Mouse (Mus musculus): ENCODE results near the gene Ccdc124. TPM values are rescaled to one million over a fixed set of nuclear protein-coding genes. Genes with fewer than 3 reads are reported as not detected.
"Not testable (repeated sequence)": the region's sequence is repeated elsewhere in the genome, so short reads cannot be mapped to it uniquely, and the experiment has no call there.

Ccdc124 gene
- total RNA-seq, 1 experiment from 2014 or later, result 52.2 TPM

DNA sequence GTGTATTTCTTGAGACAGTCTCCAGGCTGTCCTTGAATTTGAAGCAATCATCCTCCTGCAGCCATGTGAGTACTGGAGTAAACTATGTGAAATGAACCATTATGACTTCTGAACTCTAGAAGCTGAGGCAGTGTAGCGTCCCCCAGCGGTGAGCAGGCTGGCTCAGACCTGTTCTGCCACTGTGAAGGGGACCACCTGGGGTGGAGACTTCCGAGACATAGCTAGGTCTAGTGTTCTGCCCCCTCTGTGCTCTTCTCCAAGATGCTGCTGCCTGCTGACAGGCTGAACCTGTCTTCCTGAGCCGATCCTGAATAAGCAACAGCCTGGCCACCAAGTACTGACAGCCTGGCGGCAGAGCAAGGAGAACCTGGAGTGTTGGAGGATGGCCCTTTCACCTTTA, 28.6 kb downstream of the Ccdc124 start:
- DNase-seq, result no peak

- peak; percentile 95 for DNase-seq
These were observed 29.2 kb downstream of the Ccdc124 start for GRCm38 (mm10) chr8:70844523-70844922.

GRCm38 (mm10) chr8:70843941-70844340, 29.8 kb downstream of the Ccdc124 start:
- no peak for DNase-seq

GRCm38 (mm10) chr8:70843214-70843773, 30.4 kb downstream of the Ccdc124 start:
- no peak for DNase-seq

DNA sequence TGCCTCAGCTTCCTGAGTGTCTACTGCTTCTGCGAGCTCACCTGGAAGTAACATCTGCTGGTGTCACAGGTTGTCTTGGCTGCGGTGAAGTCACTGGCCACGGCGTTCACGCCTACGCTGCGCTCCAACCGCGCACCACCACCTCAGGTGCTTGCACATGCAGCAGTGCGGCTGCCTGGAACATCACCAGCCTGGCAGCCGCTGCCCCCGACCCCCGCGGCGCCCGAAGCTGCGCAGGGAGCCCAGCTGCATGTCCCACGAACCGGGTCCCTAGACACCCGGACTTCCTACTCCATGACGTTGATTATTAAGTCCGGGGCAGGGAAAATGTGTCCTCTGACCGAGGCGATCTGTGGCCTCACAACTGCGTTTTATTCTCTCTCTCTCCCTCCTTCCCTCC, 31.3 kb downstream of the Ccdc124 start:
- no peak for DNase-seq

DNA sequence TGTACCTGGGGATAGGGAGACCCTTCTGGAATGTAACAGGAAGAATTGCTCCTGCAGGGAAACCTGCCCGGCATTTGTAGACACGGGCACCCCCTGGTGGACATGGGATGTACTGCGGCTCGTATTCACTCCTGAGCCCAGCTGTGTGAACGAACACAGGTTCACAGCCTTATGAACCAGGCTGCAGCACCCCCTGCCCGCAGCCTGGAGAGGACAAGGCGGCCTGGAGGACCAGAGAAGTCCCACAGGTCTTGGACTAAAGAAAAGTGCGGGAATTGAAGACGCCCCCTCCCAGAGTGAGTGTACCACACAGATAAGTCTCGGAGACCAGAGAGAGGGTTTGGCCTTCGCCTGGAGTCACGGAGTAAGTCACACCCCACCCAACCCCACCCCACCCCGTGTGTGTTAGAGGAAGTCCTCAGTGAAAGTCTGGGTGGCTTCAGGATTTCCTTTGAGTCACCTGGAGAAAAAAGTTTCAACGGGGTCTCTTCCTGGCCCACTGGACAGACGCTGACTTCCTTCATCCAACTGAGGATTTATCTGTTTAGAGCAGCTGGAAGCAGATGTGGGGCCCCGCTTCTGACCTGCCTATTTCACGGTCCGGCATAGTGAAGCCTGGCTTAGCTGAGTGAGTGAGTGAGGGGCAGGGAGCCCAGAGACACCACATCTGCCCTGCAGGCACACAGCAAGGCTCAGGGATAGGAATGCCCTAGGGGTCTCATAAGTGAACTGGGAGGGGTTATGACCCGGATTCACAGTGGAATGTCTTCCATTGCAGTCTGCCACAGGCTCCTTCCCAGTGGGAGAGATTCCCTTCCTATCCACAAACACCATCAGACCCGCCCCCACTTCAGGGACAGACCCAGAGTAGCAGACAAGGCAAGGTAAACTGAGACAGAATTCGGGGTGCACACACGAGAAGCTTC, 32.3 kb downstream of the Ccdc124 start:
- peak; percentile 93 for DNase-seq

DNA sequence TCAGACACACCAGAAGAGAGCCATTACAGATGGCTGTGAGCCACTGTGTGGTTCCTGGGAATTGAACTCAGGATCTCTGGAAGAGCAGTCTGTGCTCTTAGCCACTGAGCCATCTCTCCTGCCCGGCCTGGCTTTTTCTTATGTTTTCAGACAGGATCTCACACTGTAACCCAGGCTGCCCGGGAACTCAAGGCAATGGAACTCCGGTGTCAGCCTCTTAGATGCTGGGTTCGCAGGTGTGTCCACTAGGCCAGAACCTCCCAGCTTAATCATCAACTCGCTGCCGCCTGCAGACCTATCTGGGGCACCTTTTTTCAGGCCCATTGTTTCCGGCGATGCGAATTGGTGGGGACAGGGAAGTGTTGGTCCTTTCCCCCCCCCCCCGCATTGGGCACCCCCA, 33.1 kb downstream of the Ccdc124 start:
- no peak for DNase-seq

DNA sequence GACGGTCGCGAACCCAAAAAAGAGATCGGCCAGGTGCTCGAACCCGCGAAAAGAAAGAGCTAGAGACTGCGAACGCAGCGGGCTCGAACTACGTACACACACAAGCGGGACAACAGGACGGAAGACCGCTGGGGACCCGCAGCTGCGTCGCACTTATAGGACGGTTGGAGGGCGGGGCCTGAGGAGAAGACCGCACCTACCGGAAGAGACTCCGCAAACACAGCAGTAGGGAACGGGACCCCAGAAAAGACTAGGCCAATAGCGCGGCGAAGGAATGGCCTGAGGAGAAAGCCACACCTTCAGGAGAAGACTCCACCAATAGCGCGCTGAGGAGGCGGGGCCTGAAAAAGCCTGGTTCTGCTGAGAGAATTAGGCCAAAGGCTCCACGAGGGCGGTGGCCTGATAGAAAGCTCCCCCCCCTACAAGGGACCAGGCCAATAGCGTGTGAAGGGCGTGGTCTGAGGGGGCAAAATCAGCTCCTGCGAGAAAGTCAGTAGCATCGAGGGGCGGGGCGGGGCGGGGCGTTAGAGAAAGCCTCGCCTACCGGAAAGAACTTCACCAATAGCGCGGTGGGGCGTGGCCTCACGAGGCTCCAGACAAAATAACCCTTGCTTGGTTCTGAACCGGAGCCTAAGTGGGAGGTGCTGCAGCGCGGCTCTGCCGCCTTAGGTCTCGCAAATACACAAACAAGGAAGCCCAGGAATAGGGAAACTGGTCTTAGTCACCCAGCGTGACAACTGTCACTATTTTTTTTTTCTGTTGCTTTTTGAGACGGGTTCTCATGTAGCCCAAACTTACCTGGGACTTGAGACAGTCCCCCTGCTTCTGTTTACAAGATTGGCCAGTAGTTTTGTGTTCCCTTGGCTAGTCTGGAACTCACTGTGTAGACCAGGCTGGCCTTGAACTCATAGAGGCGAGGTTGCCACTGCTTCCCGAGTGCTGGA, 34.1 kb downstream of the Ccdc124 start, which contains the start of gene Arrdc2:
TSS of gene Arrdc2 (minus strand) at position 313 of the 944 bp plus-strand sequence.
- DNase-seq, result peak; percentile 99

DNA sequence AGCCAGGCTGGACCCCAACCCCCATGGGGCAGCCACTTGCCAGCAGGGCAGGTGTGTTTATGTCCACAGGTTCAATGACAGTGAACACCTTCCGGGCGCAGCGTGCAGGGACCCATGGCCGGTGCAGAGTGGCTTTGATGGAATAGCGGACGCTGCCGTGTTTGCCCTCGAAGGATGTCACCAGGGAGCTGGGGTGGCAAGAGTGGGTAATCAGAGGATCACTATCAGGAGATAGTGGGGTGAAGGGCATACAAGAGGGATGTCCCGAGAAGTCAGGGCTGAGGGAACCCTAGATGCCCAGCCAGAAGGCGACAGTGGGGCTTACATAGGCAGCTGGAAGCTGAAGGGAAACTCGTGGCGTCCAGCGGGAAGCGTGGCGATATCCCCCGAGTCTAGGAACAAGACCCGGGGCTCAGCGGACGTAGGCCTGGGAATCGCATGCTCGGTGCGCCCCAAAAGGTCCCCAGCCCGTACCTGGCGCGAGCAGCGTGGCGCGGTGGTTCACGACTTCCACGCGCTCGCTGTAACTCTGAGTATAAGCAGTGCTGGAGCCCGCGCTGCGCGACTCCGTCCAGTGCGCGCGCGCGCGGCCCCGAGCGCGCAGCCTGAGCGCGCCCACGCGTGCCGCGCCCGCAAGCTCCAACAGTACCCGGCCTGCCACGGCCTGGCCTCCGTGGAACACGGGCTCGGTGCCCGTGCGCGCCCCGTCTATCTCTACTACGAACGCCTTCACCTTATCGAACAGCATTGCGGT, 34.9 kb downstream of the Ccdc124 start:
- DNase-seq, result no peak

DNA sequence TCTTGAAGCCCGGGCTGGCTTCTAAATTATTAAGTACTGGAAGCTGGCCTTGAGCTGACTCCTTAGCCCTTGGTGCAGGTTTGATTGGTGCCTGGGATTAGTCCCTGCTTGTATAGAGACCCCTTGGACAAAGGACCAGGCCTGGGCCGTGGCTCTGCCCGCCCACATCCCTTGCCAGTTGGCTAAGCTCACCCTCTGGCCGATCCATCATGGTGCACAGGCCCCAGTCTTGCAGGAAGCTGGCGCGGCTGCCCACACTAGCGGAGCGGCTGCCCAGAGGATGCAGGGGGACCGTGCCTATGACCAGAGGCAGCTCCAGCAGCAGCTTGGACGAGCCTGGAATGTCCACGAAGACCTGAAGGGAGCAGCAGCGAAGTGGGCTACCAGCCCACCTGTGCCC, 37.1 kb downstream of the Ccdc124 start:
- DNase-seq, result no peak

DNA sequence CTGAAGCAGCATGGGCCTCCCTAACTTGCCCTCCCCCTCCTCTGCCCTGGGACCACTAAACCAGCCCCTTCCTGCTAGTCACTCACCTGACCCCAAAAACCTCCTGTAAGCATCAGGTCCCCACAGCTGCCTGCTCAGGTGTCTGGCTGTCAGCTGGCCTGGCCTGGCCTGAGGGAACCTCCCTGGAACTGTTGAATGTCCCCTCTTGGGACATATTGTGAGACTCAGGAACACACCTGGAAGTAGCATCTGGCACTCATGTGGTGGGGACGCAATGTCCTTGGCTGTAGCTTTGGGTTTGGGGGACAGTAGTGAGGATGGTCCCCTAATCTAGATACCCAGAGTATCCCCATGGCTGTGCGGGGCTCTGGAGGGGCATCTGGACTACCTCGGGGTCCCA, 39.7 kb downstream of the Ccdc124 start:
- no peak for DNase-seq

- DNase-seq, result peak; percentile 84
These were observed 40.2 kb downstream of the Ccdc124 start for GRCm38 (mm10) chr8:70833520-70833919.

DNA sequence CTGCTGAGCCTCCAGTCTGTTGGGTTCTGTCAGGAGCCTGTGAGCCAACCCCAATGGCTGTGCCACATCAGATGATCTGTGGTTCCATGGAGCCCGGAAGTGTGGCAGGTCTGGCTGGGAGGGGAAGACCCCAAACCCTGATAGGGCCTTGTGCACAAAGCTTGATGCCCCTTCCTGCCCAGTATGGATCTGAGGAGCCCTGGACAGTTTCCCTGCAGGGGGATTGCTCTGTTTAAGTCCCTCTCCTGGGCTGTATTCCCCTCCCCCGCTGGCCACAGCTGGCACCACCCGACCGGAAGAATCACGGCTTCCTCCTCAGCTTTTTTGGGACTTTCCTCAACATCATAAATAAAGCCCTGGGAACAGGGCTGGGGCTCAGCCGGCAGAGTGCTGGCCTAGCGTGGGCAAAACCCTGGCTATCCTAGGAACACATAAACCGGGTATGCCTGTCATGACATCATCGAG, 40.7 kb downstream of the Ccdc124 start:
- DNase-seq, result peak; percentile 55

DNA sequence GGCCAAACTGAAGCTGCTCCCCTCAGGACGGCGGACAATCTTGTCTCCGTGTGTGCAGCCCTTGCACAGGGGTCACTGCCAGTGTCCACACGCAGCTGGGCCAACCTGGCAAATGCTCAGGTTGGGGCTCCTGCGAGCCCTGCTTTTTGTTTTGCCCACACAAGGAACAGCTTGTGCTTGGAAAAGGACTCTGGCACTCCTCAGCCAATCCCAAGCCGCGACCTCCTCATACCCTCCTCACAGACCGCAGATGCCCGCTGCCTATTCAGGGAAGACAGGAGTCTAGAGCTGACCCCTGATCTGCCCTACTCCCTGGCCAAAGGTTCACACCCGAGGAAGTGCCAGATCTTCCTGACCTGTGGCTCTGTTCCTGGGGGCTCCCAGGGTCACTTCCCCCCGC, 41.4 kb downstream of the Ccdc124 start:
- no peak for DNase-seq

DNA sequence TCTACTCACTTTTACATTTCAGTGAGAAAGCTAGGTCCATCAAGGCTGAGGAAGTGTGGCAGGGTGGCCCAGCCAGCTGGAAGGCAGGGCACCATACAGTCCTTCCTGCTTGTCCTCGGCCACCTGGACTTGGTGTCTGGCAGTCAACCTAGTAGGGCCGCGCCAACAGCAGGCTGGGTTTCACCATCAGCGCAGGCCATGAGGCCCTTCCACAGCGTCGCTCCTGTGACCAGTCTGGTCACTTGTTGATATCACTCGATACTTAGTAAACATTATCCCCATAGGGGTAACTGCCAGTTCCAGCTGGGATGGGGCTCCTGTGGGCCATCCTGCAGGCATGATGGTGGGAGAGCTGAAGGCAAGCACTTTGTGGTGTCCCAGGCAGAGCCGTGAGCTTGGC, 42.2 kb downstream of the Ccdc124 start:
- DNase-seq, result no peak

GRCm38 (mm10) chr8:70827796-70828195, 45.9 kb downstream of the Ccdc124 start:
- no peak for DNase-seq

DNA sequence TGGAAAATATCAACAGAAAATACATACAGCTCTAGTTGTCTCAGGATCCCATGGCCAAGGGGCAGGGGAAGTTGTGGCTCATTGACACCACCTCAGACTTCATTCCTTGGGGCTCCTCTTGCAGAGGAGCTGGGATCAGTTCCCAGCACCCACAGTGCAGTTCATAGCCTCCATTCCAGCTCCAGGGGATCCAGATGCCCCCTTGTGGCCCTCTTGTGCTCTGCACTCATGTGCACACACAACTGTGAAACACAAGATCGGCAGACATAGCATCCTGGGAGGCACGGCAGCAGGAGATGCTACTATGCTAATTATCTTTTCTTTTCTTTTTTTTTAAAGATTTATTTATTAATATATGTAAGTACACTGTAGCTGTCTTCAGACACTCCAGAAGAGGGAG, 46.7 kb downstream of the Ccdc124 start:
- no peak for DNase-seq

GRCm38 (mm10) chr8:70825816-70826215, 47.9 kb downstream of the Ccdc124 start:
- no peak for DNase-seq

DNA sequence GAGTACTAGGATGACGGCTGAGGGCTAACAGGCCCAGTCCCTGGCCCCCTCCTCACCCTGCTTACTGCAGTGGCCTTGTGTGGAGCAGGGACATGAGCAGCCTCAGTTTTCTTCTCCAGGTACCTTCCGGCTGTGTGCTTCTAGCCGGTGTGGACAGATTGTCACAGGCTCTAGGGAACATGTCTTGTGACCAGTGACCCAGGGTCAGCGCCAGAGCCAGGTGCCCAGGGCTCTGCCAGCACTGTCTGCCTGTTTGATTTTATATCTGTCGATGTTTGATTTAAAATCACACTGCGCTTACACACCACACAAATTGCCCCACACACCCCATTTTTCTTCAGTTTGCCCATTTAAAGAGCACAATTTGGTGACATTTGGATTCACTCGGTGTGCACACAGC, 49.9 kb downstream of the Ccdc124 start:
- no peak for DNase-seq

- not testable (repeated sequence) for DNase-seq
These were observed 51.1 kb downstream of the Ccdc124 start for GRCm38 (mm10) chr8:70822594-70822993.

DNA sequence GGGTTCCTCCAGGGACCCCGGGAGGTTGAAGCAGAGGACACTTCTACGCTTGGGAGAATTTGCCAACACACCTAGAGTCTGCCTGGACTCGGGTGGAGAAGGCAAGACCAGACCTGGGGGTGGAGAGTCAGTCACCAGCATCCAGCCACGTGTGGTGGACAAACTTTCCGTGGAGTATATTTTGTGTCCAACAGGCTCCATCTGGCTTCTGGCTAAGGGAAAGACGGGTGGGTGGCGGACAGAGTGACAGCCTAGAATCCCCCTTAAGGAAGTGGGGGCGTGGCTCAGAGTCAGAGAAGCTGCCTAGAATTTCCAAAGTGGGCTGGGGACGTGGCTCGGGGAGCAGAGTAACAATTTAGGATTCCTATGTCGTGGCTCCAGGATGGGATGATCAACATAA, 51.7 kb downstream of the Ccdc124 start:
- no peak for DNase-seq

Data from adrenal gland, postnatal 14 days (tissue).